Mouse (Mus musculus) cortical plate, adult 2 months (tissue): ENCODE measurements around the gene Anapc2.

Experiments used
- CTCF ChIP-seq: fragments of 200-500 bp; IDR thresholded peaks from 2 replicates; pipeline ENCODE4 v1.5.1; 2011; ENCODE audit warnings: mild to moderate bottlenecking, control low read depth, low read length; ENCODE audit not compliant: insufficient read depth; ENCODE audit errors: extremely low read depth
- POLR2A ChIP-seq: fragments of 200-500 bp; IDR thresholded peaks from 2 replicates; pipeline ENCODE4 v1.6.1; 2011; ENCODE audit warnings: mild to moderate bottlenecking, low read length, control low read depth; ENCODE audit not compliant: insufficient read depth; ENCODE audit errors: extremely low read depth

GRCm38 (mm10) chr2:25303452-25303851 is 31.2 kb downstream of the Anapc2 start:
- no peak for TF ChIP-seq CTCF
- no peak for TF ChIP-seq POLR2A
